Mouse (Mus musculus): ENCODE data around the gene Oxct2a.
"Not testable (repeated sequence)": the region's sequence is repeated elsewhere in the genome, so short reads cannot be mapped to it uniquely, and the experiment has no call there.

The Oxct2a gene

DNA sequence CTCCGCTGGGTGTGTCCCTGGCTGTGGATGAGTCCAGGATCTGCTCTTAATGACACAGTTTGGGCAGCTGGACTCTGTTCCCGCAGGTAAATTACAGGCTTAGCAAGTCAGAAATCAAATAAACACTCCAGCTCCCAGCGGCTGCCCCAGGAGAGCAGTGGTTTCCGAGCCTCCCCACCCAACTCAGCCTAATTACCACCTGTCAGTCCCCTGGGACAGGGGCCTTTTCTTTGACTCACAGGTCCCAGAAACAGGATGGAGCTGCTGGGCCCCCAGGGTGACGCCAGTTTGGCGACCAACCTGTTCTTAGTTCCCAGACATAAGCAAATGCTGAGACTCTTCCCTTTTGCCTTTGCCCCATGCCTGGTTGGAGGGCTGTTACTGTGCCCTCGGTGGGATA lies 11.6 kb downstream of the Oxct2a start:
- no peak for DNase-seq

DNA sequence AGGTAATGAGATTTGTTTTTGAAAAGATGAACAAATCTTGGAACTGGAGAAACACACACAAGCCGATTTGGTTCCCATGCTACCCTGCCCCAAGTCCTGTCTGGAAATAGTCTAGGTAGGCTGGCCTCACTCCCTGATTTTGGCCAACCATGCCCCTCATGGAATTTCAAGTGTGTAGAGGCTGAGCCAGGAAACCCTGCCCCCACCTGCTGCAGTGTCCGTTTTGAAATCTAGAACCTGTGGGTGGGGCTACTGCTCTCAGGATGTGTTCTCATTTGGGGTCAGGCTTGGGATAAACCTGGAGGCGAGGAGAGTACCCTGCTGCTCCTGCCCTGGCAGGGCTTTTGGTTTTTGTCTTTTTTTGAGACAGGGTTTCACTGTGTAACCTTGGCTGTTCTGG lies 15.1 kb downstream of the Oxct2a start:
- no peak for DNase-seq

DNA sequence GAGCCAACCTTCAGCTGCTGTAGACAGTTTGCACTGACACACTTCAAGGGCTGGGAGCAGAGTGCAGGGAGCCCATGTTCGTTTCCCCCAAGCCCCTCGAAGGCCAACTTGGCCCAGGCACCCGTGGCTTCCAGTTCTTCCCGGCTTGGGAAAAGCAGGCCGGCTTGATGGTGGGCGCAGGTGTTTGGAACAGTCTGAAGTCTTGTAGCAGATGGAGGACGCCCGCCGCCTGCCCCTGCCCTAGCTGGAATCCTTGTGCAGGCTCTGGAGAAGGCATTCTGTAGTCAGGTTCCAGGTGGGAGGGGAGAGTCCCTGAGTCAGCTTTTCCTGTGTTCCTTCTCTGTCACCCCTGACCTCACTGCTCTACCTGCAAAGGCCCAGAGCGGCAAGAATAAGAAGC lies 16.4 kb downstream of the Oxct2a start:
- DNase-seq, result no peak

DNA sequence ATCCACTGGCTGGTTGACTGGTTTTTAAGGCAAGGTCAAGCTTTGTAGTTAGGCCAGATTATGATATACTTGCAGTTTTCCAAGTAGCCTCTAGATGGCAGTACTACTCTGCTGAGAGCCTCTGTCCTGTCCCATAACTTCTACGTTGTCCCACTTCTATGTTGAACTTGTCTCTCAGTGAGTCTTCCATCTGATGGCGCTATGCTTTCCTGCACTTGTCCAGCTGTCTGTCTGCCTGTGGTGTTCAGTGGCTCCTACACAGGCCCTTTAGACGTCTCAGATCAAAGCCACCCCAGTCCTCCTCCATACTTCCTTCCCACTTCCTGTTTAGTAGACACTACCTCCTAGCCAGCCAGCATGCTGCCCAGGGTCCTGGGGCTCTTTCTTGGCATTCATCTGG lies 17.6 kb downstream of the Oxct2a start:
- no peak for DNase-seq

DNA sequence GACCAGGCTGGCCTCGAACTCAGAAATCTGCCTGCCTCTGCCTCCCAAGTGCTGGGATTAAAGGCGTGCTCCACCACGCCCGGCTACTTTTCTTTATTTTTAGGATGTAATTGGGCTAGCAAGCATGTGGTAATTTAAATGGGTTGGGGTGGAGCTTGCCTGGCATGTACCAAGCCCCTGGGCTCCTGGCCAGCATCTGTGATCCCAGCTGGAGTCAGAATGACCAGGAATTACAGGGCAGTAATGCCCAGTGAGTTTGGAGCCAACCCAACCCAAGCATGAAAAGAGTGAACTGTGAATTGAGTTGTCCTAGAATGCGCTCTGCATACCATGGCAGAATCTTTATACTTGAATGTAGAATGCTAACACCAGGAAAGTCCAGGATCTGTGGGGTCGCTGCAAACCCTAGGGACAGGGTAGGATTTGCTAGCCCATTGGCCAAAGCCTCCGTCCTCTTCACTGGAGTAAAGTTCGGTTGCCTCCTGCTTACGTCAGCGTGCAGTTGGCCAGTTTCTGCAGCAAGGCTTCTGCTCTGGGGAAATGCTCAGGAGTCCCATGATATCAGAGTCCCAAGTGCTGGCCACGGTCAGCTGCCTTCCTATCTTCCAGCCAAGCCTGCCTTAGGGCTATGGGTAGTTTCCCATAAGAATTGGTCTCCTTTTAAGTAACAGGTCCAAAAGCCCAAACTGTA lies 24.3 kb downstream of the Oxct2a start:
- peak; percentile 54 for DNase-seq

DNA sequence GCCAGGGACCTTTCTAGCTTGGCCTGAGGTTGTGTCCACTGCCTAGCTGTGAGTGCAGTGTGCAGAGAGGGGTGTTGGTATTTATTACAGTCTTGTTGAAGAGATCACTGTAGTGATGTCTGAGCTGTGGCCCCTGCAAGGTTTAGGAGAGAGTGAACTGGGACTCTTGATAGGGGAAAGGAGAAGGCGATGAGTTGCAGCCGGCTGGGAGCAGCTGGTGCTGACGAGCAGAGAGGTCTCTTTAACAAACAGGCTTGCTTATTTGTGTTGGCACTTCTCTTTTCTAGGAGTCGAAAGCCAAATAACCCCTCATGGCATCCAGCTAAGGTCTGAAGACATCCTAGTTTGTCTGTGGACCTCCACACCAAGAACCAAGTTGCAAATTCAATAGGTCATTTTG lies 25.2 kb downstream of the Oxct2a start:
- DNase-seq, result peak; percentile 79

DNA sequence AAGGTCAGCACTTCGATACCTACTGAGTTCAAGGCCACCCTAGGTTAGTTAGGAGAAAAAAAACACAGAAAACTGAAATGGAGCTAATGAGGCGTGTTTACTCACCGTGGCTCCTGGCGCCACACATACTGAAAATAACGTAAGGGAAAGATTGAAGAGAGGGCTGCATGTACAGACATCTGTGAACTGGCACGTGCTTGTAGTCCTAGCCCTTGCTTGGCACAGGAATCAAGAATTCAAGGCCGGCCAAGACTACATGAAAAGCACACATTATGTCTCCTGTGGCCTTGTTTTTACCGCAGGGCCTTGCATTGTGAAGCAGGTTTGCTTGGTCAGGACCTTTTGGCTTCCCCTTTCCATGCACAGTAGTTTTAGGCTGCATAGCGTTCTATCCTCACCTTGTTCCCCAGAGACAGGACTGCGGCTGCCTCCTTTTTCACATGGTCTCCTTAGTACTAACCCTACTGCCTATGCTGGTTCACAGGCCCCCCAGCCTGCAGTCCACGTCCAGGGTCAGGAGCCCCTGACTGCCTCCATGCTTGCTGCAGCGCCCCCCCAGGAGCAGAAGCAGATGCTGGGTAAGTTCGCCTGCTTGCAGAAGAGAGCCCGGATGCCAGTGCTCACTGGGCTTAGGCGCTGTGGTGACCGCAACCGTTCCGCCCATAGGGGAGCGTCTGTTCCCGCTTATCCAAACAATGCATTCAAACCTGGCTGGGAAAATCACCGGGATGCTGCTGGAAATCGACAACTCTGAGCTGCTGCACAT lies 26.1 kb downstream of the Oxct2a start:
- no peak for DNase-seq

DNA sequence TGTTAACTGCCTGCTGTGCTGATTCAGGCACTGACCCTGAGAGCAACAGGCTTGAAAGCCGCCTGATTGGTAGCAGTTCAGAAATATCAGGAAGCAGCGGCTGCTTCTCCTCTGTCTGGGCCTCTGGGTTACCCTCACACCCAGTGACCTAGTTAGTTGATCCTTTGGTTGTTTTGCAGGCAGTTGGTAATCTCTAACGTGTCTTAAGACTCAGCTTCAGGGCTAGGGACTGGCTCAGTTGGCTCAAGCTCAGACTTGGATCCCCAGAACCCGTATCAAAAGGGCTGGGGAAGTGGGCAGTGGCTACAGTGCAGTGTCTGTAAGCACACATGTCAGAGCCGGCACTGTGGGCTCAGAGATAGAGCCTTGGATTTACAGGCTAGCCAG lies 27.3 kb downstream of the Oxct2a start:
- no peak for DNase-seq

DNA sequence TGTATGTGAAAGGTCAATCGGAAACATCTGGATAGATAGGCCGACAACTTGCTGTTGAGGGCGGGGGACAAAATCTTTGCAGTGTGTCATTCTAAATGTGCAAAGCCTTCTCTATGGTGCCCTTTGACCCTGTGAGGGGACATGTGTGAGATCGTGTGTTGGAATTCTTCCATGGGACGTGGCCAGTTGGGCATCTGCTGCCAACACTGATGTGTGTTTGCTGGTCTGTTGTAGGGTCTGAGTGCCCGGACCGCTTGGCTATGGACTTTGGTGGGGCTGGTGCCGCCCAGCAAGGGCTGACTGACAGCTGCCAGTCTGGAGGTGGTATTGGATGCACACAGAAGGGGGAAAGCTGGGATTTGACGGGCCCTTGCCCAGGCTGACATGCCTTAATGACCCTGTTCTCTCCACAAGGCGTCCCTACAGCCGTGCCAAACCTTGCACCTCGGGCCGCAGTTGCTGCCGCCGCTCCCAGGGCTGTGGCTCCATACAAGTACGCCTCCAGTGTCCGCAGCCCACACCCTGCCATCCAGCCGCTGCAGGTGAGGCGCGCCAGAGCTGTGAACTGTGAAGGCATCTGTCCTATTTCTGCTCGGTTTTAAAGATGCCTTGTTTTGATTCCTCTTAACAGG lies 27.8 kb downstream of the Oxct2a start:
- no peak for DNase-seq

DNA sequence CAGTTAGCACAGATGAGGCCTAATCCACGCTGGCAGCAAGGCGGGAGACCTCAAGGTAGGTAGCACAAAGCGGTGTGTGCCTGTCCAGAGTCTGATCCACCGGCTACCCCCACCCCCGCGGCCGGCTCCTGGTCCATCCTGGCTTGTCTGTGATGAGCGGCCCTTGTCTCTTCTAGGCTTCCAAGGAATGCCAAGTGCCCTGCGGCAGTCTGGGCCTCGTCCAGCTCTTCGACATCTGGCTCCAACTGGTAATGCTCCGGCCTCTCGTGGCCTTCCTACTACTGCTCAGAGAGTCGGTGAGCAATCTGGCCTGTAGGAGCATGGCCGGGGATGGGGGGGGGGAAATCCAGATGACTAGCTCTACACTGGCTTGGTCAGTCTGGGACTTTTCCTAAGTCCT lies 28.4 kb downstream of the Oxct2a start:
- DNase-seq, result not testable (repeated sequence)

DNA sequence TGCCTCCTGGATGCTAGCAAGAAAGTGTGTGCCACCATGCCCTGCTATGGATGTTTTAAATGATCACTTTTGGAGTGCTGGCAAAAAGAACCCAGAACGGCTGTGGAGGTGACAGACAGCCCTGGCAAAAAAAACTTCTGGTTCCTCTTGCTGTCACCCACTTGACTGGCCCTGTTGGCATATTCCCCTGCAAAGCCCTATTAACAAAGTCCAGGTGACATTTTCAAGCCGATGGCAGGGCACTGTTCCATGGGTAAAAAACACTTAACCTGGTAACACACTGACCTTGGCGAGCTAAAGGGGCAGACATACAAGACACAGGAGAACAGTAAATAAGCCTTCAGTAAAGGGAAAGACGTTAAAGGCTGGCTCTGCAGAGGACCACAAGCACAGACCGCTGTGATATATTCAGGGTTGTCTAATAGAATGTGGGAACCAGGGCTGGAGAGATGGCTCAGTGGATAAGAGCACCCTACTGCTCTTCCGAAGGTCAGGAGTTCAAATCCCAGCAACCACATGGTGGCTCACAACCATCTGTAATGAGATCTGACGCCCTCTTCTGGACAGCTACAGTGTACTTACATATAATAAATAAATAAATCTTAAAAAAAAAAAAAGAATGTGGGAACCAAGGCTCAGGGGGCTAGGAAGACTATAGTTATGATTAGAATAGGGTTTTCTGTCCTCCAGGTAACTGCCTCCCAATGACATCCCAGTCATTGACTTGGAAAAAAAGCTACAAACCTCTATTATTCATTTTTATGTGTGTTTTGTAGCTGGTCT lies 29.6 kb downstream of the Oxct2a start:
- no peak for DNase-seq

DNA sequence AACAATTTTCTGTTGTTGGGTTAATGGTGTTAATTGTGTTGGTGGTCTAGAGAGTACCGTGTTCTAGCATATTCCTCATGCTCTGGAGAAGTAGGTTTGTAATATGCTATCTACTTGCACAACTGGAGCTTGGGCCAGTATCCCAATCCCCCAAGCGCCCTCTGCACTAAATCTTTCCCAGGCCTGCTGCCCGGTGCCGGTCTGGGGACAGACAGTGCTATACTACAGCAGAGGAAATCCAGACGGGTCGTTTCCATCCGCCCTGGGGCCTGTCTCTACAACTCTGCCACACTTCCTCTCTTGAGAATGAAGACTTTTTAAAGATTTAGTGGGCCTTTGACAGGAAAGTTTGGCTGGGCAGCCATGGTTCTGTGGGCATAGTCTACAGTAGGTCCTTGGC lies 30.4 kb downstream of the Oxct2a start:
- DNase-seq, result peak; percentile 67

DNA sequence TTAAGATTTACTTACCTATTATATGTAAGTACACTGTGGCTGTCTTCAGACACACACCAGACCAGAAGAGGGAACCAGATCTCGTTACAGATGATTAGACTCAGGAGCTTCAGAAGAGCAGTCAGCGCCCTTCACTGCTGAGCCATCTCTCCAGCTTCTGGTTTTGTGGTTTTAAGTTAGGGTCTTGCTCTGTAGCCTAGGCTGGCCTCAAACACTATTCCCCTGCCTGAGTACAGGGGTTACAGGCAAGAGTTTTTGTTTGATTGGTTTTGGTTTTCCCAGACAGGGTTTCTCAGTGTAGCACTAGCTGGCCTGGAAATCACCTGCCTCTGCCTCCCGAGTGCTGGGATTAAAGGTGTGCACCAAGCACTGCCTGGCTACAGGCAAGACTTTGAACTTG lies 31.0 kb downstream of the Oxct2a start:
- DNase-seq, result no peak

DNA sequence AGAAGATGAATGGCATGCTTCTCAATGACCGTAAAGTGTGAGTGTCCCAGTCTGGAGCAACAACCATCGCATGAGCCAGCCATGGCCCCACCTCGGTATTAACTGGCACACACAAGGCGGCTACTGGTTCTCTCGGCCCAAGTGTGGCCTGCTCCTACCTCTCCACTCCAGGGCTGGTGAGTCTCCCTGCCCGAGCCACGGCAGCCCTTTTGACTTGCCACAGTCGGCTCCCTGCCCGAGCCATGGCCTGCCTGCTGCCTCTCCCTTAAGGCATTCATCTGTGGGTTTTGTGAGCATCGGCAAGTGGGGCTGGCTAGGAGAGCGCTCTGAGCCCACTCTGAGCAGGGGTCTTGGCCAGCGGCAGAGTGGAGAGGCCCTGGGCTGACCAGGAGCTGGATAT lies 34.4 kb downstream of the Oxct2a start:
- no peak for DNase-seq

DNA sequence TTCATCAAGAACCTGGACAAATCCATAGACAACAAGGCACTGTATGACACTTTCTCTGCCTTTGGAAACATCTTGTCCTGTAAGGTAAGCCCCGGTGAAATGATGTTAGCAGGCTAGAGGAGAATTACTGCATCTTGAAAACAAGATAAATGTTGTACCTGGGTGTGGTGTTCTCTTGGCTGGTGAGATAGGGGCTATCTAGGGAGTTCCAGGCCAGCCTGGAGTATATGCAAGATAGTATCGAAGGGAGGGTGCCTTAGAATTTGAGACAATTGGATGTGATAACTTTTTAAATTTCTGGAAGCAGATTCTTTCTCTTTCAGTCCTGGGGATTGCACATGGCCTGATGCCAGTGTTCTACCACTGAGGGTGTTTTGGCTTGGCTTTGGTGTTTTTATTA lies 36.6 kb downstream of the Oxct2a start:
- DNase-seq, result no peak

DNA sequence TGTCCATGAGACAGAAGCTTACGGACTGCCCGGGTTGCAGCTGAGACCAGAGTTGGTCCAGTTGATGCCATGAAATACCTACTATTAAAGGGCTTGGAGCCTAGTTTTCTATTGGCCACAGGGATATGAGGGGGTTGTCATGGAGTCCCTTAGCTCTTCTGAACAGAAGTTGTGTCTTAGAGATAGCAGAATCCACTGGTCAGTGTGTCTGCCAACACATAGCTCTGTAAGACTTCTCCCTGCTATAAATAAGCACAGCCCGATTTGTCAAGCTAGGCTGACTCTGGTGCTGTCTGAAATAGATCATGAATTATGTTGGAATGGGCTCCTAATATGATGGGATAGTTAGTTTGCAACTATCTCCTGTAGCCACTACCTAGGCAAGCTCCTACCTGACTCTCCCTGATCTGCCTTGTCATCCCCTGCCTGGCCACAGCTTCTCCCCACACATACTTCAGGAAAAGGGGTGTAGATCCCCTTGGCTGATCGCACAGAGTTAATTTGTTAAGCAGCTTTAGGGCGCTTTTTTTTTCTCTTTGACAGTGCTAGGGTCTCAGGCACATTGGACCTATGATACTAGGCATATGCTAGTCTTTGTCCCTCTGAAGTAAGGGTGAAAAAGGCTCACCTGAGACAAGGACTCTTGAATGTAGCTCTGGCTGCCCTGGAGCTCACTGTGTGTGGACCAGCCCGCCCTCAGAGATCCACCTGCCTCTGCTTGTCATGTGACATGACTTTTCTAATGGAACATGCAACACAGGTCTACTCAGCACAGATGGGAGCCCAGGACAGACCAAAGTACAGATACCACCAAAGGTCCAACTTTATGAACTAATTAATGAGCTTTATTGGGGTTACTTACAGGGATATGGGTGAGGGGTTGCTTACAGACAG lies 38.5 kb downstream of the Oxct2a start:
- no peak for DNase-seq

DNA sequence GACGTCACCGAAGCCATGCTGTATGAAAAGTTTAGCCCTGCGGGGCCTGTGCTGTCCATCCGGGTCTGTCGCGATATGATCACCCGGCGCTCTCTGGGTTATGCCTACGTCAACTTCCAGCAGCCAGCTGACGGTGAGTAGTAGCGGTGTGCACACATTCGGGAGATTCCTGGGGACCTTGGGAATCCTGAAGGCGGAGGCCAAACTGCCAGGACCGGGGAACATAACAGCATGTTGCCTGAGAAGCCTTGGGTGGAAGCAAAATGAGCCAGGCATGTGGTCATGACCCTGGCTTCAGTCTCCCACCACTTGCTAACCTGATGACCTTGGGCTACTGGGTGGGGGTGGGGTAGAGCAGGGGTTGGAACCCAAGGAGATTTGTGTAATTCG lies 39.8 kb downstream of the Oxct2a start:
- peak; percentile 34 for DNase-seq

DNA sequence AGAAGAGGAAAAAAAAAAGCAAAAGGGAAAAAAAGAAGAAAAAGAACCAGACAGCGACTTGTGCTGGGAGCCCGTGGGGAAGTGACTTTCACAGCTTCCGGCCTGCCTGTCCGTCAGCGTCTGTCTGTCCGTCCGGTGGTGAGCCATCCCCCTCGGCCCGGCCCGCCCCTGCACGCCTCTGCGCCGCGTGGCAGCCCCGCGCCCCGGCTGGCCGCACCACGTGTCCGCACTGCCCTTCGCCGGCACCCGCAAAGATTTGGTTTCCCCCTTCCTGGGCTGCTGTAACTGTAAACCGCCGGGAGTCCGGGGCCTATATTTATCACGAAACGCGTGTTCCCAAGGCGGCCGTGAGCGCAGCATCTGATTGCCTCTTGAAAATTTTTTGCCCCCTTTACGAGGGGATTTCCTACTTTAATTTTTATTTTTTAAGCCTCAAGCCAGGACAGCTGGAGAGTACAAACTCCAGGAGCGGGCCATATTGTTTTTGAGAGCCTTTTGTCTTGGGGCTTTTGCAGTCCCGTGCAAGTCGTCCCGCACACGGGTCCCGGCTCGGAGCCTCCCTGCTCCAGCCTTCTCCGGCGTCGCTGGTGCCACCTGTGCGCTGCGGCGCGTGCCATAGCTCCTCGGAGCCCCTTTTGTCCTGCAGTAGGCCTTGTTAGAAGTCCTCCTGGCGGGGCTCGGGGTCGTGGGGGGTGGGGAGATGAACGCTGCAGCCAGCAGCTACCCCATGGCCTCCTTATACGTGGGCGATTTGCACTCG lies 40.3 kb downstream of the Oxct2a start:
- peak; percentile 59 for DNase-seq

DNA sequence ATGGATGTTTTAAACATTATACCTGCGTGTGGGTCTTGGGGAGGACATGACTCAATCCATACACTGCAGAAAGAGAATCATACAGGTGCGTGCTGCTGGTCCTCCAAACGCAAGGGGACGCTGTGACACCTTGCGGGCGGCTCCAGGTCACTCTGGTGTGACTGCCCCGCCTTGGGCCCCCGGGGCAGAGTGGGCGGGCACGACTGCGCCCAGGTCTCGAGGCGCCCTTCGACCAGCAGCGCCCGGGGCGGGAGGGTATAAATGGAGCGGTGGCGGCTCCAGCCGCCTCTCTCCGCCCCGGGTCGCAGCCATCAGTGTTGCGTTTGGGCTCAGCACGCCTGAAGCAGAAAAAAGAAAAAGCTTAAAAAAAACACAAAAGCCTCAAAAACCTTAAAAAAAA lies 40.9 kb downstream of the Oxct2a start:
- peak; percentile 95 for DNase-seq

DNA sequence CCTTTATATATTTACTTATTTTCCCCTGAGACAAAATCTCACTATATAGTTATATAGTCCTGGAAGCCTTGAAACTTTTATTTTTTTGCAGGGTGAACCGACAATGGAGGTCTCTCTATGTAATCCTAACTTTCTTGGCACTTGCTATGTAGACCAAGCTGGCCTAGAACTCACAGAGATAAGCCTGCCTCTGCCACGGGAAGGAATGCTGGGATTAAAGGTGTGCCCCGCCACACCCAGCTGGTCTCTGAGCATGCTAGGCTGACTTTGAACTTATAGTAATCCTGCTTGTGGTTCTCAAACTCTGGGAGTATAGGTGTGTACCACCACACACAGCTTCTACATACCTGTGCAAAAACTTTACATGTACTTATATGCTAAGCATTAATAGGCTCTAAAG lies 43.3 kb downstream of the Oxct2a start:
- no peak for DNase-seq
